Mouse (Mus musculus) lung, postnatal 0 days (tissue): Measurements from ENCODE around the gene Fam169a.

Source experiments
- CTCF ChIP-seq: IDR thresholded peaks from 2 replicates; pipeline ENCODE4 v1.5.1; 2016; ENCODE audit warnings: antibody characterized with exemption, mild to moderate bottlenecking
- EP300 ChIP-seq: IDR thresholded peaks from 2 replicates; pipeline ENCODE4 v1.6.1; 2016; ENCODE audit warnings: antibody characterized with exemption, mild to moderate bottlenecking, control low read depth

GRCm38 (mm10) chr13:97070931-97071625, 4.0 kb downstream of the Fam169a start:
- no peak for TF ChIP-seq EP300
- TF ChIP-seq CTCF, result no peak
